26 mouse cellular contexts compared by ENCODE assay signal in genomic region chr12:27471557-27471956, GRCm38 (mm10).
DNase-seq lines count a peak whose midpoint lies in the region; ATAC-seq and TF ChIP-seq lines count a peak whose summit lies in the region.
"Had no signal": no experiment of that assay in that cellular context is flagged by ENCODE, and none has a peak within 500 bp of the region (broad histone marks: within the 10 kb centered on the region; RNA-seq: fewer than 3 reads in every experiment).

No protein-coding gene starts in this region.

- peaks cover 13% of the 10 kb centered on the region for H3K4me1 ChIP-seq in heart, embryonic 10.5 days
- H3K4me1 ChIP-seq in lung, embryonic 16.5 days (replicated peaks; ENCODE audit: control insufficient read depth, insufficient read depth, low read length): peaks cover 13% of the 10 kb centered on the region
- H3K4me1 ChIP-seq in lung, postnatal 0 days (ENCODE audit: insufficient read depth, low read depth, low read length): peaks cover 2% of the 10 kb centered on the region; the same call in 1 of the 2 replicates
- H3K4me1 ChIP-seq in embryonic facial prominence, embryonic 12.5 days: peaks cover 32% of the 10 kb centered on the region
- H3K4me1 ChIP-seq in limb, embryonic 11.5 days (ENCODE audit: control insufficient read depth, insufficient read depth, low read length): peaks cover 31% of the 10 kb centered on the region
- H3K4me1 ChIP-seq: liver, embryonic 12.5 days had no signal

- H3K27ac ChIP-seq in heart, embryonic 10.5 days: peak overlapping the region; percentile 72
- H3K27ac ChIP-seq in lung, embryonic 16.5 days (ENCODE audit: low read length): peak overlapping the region; percentile 59
- no peak overlapping the region for H3K27ac ChIP-seq in lung, postnatal 0 days (ENCODE audit: low read length)
- H3K27ac ChIP-seq in embryonic facial prominence, embryonic 12.5 days: 0 out of 2 replicates have a peak overlapping the region, but pooled peaks have one; percentile 50
- peak overlapping the region; percentile 66 for H3K27ac ChIP-seq in limb, embryonic 11.5 days (replicated peaks; ENCODE audit: low read depth, low read length)
- no peak overlapping the region for H3K27ac ChIP-seq in left cerebral cortex, adult 2 months
- H3K27ac ChIP-seq: limb, embryonic 13.5 days; liver, embryonic 12.5 days; neural tube, embryonic 13.5 days; stomach, embryonic 15.5 days had no signal

- TF ChIP-seq CTCF in lung, postnatal 0 days (IDR thresholded peaks at IDR 0.05): no peak
- TF ChIP-seq CTCF in left cerebral cortex, adult 2 months (IDR thresholded peaks at IDR 0.05): no peak

- no peak overlapping the region for H3K4me3 ChIP-seq in heart, embryonic 10.5 days
- H3K4me3 ChIP-seq in lung, embryonic 16.5 days (ENCODE audit: low read length): no peak overlapping the region
- H3K4me3 ChIP-seq in lung, postnatal 0 days (ENCODE audit: low read depth, low read length): no peak overlapping the region
- no peak overlapping the region for H3K4me3 ChIP-seq in embryonic facial prominence, embryonic 12.5 days
- no peak overlapping the region for H3K4me3 ChIP-seq in limb, embryonic 11.5 days (ENCODE audit: low read depth, low read length)
- H3K4me3 ChIP-seq in left cerebral cortex, adult 2 months: no peak overlapping the region
- H3K4me3 ChIP-seq: limb, embryonic 13.5 days; liver, embryonic 12.5 days; myocyte; neural tube, embryonic 13.5 days; stomach, embryonic 15.5 days had no signal

- no peak overlapping the region for H3K4me2 ChIP-seq in lung, embryonic 16.5 days (ENCODE audit: low read depth, low read length)
- no peak overlapping the region for H3K4me2 ChIP-seq in lung, postnatal 0 days (replicated peaks; ENCODE audit: low read depth, low read length)
- H3K4me2 ChIP-seq in embryonic facial prominence, embryonic 12.5 days (replicated peaks): no peak overlapping the region
- no peak overlapping the region for H3K4me2 ChIP-seq in limb, embryonic 11.5 days (ENCODE audit: low read depth, severe bottlenecking)
- H3K4me2 ChIP-seq: heart, embryonic 11.5 days; limb, embryonic 13.5 days; liver, embryonic 12.5 days; neural tube, embryonic 13.5 days; stomach, embryonic 15.5 days had no signal

- no peaks in the 10 kb centered on the region for H3K9me3 ChIP-seq in heart, embryonic 10.5 days
- no peaks in the 10 kb centered on the region for H3K9me3 ChIP-seq in lung, embryonic 16.5 days (ENCODE audit: control insufficient read depth, low read length)
- H3K9me3 ChIP-seq in lung, postnatal 0 days (ENCODE audit: low read length): no peaks in the 10 kb centered on the region
- no peaks in the 10 kb centered on the region for H3K9me3 ChIP-seq in embryonic facial prominence, embryonic 12.5 days
- H3K9me3 ChIP-seq in limb, embryonic 11.5 days (ENCODE audit: control insufficient read depth, low read length): no peaks in the 10 kb centered on the region
- H3K9me3 ChIP-seq: limb, embryonic 13.5 days; liver, embryonic 12.5 days; neural tube, embryonic 13.5 days; stomach, embryonic 15.5 days had no signal

- ATAC-seq in lung, embryonic 16.5 days (ENCODE audit: low read depth): 0 out of 2 replicates have a peak, but pooled peaks have one; percentile 37
- ATAC-seq in lung, postnatal 0 days: no peak
- ATAC-seq in embryonic facial prominence, embryonic 12.5 days (ENCODE audit: insufficient number of reproducible peaks, insufficient read depth, low FRiP score, low TSS enrichment): no peak
- no peak for ATAC-seq in limb, embryonic 11.5 days (ENCODE audit: insufficient number of reproducible peaks, low FRiP score, low TSS enrichment, low read depth)
- ATAC-seq: hindbrain, embryonic 16.5 days; liver, embryonic 12.5 days; midbrain, embryonic 16.5 days had no signal

- no peaks in the 10 kb centered on the region for H3K27me3 ChIP-seq in heart, embryonic 10.5 days (ENCODE audit: insufficient read depth, poor library complexity, severe bottlenecking)
- H3K27me3 ChIP-seq in lung, embryonic 16.5 days (ENCODE audit: control insufficient read depth, insufficient read depth, low read depth, low read length): no peaks in the 10 kb centered on the region
- no peaks in the 10 kb centered on the region for H3K27me3 ChIP-seq in lung, postnatal 0 days (replicated peaks; ENCODE audit: insufficient read depth, low read length)
- no peaks in the 10 kb centered on the region for H3K27me3 ChIP-seq in embryonic facial prominence, embryonic 12.5 days
- H3K27me3 ChIP-seq in limb, embryonic 11.5 days (ENCODE audit: control insufficient read depth, insufficient read depth, low read length): no peaks in the 10 kb centered on the region
- H3K27me3 ChIP-seq: CH12.LX; limb, embryonic 13.5 days; liver, embryonic 12.5 days; neural tube, embryonic 13.5 days; stomach, embryonic 15.5 days had no signal

- 15% methylated on average over 5 of the region's 5 CpGs for WGBS in heart, embryonic 10.5 days
- 15% methylated on average over 5 of the region's 5 CpGs for WGBS in lung, embryonic 16.5 days
- 23% methylated on average over 5 of the region's 5 CpGs for WGBS in lung, postnatal 0 days
- 15% methylated on average over 5 of the region's 5 CpGs for WGBS in embryonic facial prominence, embryonic 12.5 days
- WGBS in limb, embryonic 11.5 days: 23% methylated on average over 5 of the region's 5 CpGs

- intact Hi-C loops in left cerebral cortex, adult 2 months (cut with DNase I): no loop called here

- no peak for TF ChIP-seq EP300 in lung, postnatal 0 days (IDR thresholded peaks at IDR 0.05)

- H3K36me3 ChIP-seq in heart, embryonic 10.5 days: no peaks in the 10 kb centered on the region
- no peaks in the 10 kb centered on the region for H3K36me3 ChIP-seq in lung, embryonic 16.5 days (ENCODE audit: control insufficient read depth, insufficient read depth, low read length)
- no peaks in the 10 kb centered on the region for H3K36me3 ChIP-seq in lung, postnatal 0 days (ENCODE audit: insufficient read depth, low read length)
- H3K36me3 ChIP-seq in embryonic facial prominence, embryonic 12.5 days: no peaks in the 10 kb centered on the region
- H3K36me3 ChIP-seq in limb, embryonic 11.5 days (ENCODE audit: control insufficient read depth, insufficient read depth, low read length): no peaks in the 10 kb centered on the region
- H3K36me3 ChIP-seq: G1E; limb, embryonic 13.5 days; liver, embryonic 12.5 days; neural tube, embryonic 13.5 days; stomach, embryonic 15.5 days had no signal

- peak overlapping the region; percentile 20; the same call in 1 of the 2 replicates for H3K9ac ChIP-seq in lung, embryonic 16.5 days (ENCODE audit: low read length)
- H3K9ac ChIP-seq in lung, postnatal 0 days (replicated peaks; ENCODE audit: low read depth): no peak overlapping the region
- no peak overlapping the region for H3K9ac ChIP-seq in embryonic facial prominence, embryonic 12.5 days
- peak overlapping the region; percentile 36; the same call in 1 of the 2 replicates for H3K9ac ChIP-seq in limb, embryonic 11.5 days (ENCODE audit: low read length)
- H3K9ac ChIP-seq: limb, embryonic 13.5 days; liver, embryonic 12.5 days; neural tube, embryonic 13.5 days; stomach, embryonic 15.5 days had no signal

- DNase-seq in heart, embryonic 10.5 days (ENCODE audit: low spot score): no peak
- no peak for DNase-seq in heart, adult 9 months (ENCODE audit: low spot score in 2 of 2)
- DNase-seq in lung, postnatal 0 days (ENCODE audit: low spot score): no peak
- DNase-seq in limb, embryonic 11.5 days (ENCODE audit: low spot score): peak; percentile 38
- DNase-seq in left cerebral cortex, adult 2 months (ENCODE audit: extremely low spot score in 1 of 2, low spot score in 2 of 2): no peak
- DNase-seq: adrenal gland, adult 2 months; B cell, adult 2 months; cerebellum, adult 11 months; cerebellum, adult 9-11 months; gastrocnemius, postnatal 25 days; kidney, adult 2 months; kidney, postnatal 10 days; retina, postnatal 1 day; thymus, postnatal 36 days had no signal

Comparison
In these comparisons a context has a peak if more than half of its experiments do, and no peak if none do; other contexts are left out.
1. H3K27ac ChIP-seq: peak in heart, embryonic 10.5 days (single experiment), lung, embryonic 16.5 days (single experiment), embryonic facial prominence, embryonic 12.5 days (single experiment) and limb, embryonic 11.5 days (single experiment); none in lung, postnatal 0 days (single experiment) and left cerebral cortex, adult 2 months (single experiment).
2. H3K9ac ChIP-seq: peak in lung, embryonic 16.5 days (single experiment) and limb, embryonic 11.5 days (single experiment); none in lung, postnatal 0 days (single experiment) and embryonic facial prominence, embryonic 12.5 days (single experiment).